Mouse (Mus musculus): ENCODE data around the gene Lefty1. TPM values are rescaled to one million over a fixed set of nuclear protein-coding genes. Genes with fewer than 3 reads are reported as not detected.
A peak's percentile ranks its signal among the peaks of the same experiment; 100 is the strongest.
"Not testable (repeated sequence)": the region's sequence is repeated elsewhere in the genome, so short reads cannot be mapped to it uniquely, and the experiment has no call there.

Gene Lefty1
- total RNA-seq (2017): not detected in 2 replicates

DNA sequence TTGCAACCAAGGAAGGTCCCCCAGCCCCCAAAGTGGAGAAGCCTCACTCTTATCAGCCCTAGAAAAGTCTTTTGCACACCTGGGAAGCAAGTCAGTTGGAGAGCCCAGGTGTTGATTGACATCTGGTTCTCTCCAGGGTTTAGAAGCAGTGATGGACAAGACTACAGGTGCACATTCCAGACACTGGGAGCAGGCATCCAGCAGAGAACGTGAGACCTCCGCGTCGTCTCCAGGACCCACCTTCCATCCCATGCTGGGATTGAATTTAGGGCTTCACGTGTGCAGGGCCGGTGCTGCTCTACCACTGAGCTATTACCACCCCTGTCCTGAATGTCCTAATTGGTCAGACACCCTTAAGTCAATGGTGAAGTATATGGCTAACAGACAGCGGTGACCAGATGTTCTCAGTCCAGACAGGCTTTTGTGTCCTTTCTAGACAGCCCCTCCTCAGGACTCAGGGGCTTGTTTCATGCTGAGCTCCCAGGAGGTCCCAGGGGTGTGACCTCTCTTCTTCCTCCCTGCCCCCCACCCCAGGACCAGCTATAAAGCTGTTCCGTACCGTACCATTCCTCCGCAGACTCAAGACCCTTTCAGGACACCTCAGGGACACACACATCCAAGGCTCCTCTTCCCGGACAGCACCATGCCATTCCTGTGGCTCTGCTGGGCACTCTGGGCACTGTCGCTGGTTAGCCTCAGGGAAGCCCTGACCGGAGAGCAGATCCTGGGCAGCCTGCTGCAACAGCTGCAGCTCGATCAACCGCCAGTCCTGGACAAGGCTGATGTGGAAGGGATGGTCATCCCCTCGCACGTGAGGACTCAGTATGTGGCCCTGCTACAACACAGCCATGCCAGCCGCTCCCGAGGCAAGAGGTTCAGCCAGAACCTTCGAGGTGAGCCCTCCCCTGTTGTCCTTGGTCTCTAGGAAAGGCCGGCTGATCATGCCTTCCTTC, at the start of gene Lefty1:
Lefty1 (plus strand) TSS at position 556 of the 953 bp plus-strand sequence.
- no peak for ATAC-seq (ENCODE audit: extremely low read depth, insufficient number of reproducible peaks, low FRiP score, poor library complexity, severe bottlenecking)

DNA sequence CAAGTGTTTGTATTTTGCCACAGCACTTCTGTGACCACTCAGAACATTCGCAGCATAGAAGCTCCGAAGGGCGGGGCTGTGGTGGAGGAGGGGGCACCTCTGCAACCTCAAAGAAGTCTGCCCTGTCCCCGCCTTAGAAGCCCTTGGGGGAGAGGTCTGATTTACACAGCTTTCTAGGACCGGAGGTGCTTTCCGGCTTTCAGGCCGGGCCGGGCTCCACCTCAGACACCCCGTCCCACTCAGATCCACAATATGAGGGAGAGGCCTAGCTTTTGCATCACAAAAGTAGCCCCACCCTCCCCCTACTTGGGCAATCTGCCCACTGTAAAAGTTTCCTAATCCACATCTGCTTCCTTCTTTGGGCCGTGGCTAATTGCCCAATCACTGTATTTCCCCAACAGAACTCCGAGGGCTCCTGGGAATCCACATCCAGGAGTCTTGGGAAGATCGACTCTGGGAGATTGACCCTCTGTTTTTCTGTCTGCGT, 46.2 kb upstream of the Lefty1 start:
- peak; percentile 61 for ATAC-seq (ENCODE audit: extremely low read depth, insufficient number of reproducible peaks, low FRiP score, poor library complexity, severe bottlenecking)

DNA sequence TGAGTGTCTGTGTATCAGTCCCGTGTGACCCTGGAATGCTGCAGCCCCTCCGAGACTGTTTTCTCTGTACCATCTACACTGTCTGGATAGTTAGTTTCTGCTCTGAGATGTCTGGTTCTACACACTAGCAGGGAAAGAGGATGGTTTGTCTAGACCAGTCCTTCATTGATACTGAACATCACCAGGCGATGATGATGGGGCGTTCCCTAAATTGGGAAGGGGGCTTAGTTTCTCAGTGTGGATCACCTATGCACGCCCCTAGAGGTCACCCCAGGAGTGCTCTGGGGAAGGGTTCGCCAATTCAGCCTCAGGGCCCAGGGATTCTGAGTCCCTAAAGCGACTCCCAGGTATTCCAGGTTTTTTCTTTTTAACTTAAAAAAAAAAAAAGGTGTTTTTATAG, 45.6 kb upstream of the Lefty1 start:
- ATAC-seq (ENCODE audit: extremely low read depth, insufficient number of reproducible peaks, low FRiP score, poor library complexity, severe bottlenecking): no peak

DNA sequence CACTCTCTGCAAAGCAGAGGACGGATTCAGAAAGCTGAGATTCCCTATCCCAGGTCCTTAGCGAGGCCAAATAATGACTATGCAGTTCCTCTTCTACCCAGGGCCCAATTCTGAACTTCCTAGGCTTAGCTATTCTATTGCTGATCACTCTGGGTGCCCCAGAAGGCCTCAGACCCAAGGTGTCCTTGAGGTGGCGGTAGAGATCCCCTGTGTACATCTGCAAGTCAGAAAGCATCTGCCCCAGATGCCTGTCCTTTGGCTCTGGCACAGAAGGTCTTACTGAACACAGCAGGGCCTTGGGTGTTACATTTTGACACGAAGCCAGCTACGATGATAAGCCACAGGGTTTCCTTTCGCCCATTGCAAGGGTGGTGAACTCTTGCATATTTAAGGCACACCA, 45.0 kb upstream of the Lefty1 start:
- peak; percentile 60 for ATAC-seq (ENCODE audit: extremely low read depth, insufficient number of reproducible peaks, low FRiP score, poor library complexity, severe bottlenecking)

DNA sequence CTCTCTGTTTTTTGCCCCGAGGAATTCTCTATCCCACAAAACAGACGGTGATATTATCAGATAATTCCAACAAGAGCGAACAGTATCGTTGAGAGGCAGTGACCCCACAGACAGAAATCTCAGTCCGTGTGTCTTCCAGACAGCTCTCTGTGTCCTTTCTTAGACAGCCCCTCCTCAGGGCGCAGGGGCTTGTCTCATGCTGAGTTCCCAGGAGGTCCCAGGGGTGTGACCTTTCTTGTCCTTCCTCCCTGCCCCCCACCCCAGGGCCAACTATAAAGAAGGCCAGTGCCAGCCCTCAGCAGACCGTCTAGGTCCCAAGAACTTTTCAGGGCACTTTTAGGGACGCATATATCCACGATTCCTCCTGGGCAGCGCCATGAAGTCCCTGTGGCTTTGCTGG, 42.0 kb upstream of the Lefty1 start, which contains the start of gene Lefty2:
Lefty2 (plus strand) TSS at position 301 of the 400 bp plus-strand sequence.
- ATAC-seq (ENCODE audit: extremely low read depth, insufficient number of reproducible peaks, low FRiP score, poor library complexity, severe bottlenecking): no peak

DNA sequence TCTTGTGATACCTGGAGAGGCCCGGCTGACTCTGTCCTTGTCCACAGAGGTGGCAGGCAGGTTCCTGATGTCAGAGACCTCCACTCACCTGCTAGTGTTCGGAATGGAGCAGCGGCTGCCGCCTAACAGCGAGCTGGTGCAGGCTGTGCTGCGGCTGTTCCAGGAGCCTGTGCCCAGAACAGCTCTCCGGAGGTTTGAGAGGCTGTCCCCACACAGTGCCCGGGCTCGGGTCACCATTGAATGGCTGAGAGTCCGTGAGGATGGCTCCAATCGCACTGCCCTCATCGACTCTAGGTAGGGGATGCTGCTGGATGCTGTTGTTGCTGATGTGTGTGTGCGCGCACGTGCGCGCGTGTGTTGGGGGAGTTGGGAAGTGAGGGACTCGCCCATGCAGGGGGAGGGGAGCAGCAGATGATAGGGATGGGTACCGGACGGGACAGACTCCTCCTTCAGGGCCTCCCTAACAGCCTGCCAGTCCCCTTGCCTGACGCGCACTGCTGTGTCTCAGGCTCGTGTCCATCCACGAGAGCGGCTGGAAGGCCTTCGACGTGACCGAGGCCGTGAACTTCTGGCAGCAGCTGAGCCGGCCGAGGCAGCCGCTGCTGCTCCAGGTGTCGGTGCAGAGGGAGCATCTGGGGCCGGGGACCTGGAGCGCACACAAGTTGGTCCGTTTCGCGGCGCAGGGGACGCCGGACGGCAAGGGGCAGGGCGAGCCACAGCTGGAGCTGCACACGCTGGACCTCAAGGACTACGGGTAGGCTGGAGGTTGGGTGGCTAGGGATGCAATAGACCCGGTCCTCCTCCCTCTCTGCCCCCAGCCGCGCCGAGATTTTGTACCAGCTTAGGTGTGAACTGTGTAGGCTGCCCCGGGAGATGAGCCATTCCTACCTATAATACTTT, 40.5 kb upstream of the Lefty1 start:
- ATAC-seq (ENCODE audit: extremely low read depth, insufficient number of reproducible peaks, low FRiP score, poor library complexity, severe bottlenecking): not testable (repeated sequence)

DNA sequence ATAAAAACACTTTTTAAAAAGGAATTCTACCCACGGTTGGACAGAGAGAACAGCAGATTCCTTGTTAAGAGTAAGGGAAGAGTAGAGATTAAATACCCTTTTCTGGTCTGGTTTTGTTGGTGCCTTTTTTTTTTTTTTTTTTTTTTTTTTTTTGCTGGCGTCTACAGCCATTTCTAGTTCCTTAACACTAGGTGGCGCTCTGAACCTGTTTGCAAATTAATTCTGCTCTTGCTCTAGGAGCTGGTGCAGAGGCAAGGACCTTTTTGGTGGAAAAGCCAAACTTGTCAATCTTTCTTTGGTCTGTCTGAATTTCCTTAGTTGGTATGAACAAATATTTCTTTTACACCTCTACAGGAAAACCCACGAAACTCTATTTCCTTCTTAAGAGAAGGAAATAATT, 33.7 kb upstream of the Lefty1 start:
- ATAC-seq (ENCODE audit: extremely low read depth, insufficient number of reproducible peaks, low FRiP score, poor library complexity, severe bottlenecking): peak; percentile 39; the same call in 1 of the 2 replicates

DNA sequence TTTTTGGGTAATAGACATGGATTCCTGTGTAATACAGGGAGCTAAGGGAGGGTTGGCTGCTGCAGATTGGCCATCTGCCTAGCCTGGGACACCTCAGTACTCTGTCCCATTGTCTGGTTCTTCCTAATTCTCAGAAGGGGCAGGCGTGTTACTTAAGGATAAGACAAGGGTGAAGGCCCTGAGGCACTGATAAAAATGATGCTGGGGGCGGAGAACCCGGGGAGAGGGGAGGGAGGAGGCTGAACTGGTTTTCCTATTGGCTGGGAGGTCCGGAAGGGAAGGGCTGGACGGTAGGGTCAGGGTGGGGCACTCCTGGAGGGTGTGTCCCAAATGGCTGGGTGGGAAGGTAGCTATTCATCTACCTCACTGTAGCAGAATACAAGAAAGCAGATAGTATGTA, 31.9 kb upstream of the Lefty1 start:
- no peak for ATAC-seq (ENCODE audit: extremely low read depth, insufficient number of reproducible peaks, low FRiP score, poor library complexity, severe bottlenecking)

DNA sequence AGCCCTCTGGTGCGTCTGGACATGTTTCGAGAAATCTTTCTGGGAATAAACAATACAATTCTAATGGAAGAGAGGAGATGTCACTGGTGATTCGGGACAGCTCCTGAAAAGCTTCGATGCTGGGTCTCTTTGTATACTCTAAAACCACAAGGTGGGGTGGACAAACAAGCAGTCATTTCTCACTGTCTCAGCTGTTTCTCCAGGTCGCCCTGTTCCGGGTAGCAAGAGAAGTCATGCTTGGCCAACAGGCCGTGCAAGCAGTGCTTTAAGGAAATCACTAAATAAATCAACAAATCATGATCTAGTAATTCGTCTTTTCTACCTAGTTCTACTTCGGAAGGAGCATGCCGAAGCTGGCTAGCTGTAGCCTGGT, 31.2 kb upstream of the Lefty1 start:
- ATAC-seq (ENCODE audit: extremely low read depth, insufficient number of reproducible peaks, low FRiP score, poor library complexity, severe bottlenecking): no peak

DNA sequence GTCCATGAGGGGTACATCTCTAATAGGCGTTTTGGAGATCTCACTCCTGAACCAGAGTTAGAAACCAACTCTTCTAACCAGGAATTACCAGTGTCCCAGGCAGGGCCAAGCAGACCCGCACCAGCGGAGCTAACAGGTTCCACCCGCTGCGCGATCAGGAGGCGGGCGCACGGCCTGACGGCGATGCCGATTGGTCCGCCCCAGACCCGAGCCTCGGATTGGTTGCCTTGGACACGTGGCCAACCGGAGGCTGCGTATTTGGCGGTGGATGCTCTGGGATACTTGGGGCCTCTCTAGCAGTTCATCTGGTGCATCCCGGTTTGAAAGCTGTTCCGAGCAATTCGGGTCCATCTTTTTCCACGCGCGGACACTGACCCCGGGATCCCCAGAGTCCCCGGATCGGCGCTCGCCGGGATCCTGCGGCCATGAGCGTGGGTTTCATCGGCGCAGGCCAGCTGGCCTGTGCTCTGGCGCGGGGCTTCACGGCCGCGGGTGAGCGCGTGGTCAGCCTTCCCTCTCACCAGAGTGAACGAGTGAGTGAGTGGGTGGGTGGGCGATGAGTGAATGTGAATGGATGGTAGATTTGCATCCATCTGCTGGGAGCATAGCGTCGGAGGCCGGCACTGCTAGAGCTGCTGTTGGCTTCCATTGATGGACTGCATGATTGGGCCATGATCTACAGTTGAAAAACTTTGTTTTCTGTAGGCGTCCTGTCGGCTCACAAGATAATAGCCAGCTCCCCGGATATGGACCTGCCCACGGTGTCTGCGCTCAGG, 30.6 kb upstream of the Lefty1 start, which contains the start of gene Pycr2:
Pycr2 (plus strand) TSS at position 255 of the 776 bp plus-strand sequence.
- ATAC-seq (ENCODE audit: extremely low read depth, insufficient number of reproducible peaks, low FRiP score, poor library complexity, severe bottlenecking): peak; percentile 95

DNA sequence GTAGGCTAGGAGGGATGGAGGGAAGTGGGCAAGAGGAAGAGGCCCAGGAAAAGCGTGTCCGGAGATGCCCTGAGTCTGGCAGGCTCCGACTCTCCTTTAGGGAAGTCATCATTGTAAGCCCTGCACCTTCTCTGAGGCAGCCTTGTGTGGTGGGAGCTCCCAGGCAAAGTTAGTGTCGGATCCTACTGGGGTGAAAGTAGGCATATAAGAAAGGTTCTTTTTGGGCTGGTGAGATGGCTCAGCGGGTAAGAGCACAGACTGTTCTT, 30.1 kb upstream of the Lefty1 start:
- ATAC-seq (ENCODE audit: extremely low read depth, insufficient number of reproducible peaks, low FRiP score, poor library complexity, severe bottlenecking): no peak

DNA sequence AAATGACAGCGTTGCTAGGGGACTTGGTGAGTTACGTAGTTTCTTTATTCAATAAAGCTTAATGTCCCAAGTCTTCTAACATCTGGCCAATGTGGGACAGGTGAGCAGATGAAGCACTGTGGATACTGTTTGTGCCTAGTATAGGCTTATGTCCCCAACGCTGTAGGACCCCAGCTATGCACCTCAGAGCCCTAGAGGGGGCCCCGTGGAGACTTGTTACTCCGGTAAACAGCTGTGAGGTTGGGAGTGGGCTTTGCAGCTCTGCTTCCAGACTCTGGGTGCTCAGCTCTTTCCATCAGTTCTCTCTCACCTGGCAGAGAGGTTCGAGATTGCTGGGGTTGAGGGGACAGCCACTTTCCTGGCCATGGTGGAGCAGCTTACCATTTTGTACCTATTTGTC, 29.5 kb upstream of the Lefty1 start:
- no peak for ATAC-seq (ENCODE audit: extremely low read depth, insufficient number of reproducible peaks, low FRiP score, poor library complexity, severe bottlenecking)

DNA sequence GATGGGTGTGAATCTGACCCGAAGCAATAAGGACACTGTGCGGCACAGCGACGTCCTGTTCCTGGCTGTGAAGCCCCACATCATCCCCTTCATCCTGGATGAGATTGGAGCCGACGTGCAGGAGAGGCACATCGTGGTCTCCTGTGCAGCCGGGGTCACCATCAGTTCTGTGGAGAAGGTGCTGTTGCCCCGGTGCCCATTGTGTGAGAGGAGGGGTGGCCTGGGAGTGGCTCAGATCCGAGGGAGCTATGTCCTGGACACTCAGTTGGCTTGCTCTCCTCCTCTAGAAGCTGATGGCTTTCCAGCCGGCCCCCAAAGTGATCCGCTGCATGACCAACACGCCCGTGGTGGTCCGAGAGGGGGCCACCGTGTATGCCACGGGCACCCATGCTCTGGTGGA, 28.9 kb upstream of the Lefty1 start:
- ATAC-seq (ENCODE audit: extremely low read depth, insufficient number of reproducible peaks, low FRiP score, poor library complexity, severe bottlenecking): no peak

DNA sequence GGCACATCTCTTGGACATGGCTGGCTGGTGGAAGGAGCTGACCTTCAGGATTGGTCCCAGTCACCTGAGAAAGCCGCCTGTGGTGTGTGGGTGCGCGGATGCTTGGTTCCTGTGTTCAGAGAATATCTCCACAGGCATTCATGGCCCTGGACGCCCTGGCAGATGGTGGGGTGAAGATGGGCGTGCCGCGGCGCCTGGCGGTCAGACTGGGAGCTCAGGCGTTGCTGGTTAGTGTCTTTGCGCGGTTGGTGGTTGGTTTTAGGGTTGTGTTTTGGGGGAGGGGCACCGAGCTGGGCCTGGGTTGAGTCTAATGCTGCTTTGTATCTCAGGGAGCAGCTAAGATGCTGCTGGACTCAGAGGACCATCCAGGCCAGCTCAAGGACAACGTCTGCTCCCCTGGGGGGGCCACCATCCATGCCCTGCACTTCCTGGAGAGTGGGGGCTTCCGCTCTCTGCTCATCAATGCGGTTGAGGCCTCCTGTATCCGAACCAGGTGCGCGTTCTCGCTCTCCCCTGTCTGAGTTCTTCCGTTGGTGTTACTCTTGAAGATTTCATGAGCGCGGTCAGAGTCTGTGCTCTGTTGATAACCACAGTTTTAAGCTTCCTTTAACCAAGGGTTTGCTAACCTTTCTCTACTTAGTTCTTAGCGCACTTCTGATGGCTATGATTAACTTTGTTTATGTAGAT, 28.2 kb upstream of the Lefty1 start:
- ATAC-seq (ENCODE audit: extremely low read depth, insufficient number of reproducible peaks, low FRiP score, poor library complexity, severe bottlenecking): no peak

DNA sequence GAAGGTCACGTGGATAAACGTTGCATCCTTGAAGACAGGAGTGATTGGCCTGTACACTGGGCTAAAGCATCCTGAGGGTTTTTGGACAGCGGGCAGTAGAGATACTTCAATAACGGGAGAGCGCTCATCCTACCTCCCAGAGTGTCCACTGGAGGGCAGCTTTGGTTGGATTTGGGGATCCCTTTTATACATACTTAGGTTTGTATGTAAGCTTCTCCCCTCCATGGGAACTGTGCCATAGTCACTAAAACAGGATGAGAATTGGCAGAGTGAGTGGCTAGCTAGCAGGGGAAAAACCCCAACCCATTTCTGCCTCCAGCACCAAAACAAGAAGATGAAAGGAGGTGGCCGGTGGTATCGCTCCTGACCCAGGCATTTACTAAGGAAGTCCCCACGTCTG, 23.7 kb upstream of the Lefty1 start:
- no peak for ATAC-seq (ENCODE audit: extremely low read depth, insufficient number of reproducible peaks, low FRiP score, poor library complexity, severe bottlenecking)

DNA sequence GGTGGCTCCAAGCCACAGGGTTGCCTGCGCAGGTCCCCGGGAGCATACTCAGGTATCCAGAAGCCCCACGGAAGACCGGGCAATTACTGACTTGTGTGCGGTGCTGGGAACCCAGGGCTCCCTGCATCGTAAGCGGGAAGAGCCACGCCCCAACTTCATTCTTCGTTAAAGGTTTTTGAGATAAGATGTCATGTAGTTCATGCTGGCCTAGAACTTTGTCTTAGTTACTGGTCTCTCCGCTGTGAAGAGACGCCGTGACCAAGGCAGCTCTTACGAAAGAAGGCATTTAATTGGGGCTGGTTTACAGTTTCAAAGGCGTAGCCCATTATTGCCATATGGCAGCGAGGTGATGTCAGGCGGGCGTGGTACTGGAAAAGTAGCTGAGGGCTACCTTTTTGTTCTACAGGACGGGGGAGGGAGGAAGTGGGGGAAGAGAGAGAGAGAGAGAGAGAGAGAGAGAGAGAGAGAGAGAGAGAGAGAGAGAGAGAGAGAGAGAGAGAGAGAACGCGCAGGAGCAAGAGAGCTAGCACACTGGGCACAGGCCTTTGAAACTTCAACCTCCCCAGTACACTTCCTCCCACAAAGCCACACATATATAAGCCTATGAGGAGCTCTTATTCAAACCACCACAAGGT, 23.1 kb upstream of the Lefty1 start:
- ATAC-seq (ENCODE audit: extremely low read depth, insufficient number of reproducible peaks, low FRiP score, poor library complexity, severe bottlenecking): no peak

DNA sequence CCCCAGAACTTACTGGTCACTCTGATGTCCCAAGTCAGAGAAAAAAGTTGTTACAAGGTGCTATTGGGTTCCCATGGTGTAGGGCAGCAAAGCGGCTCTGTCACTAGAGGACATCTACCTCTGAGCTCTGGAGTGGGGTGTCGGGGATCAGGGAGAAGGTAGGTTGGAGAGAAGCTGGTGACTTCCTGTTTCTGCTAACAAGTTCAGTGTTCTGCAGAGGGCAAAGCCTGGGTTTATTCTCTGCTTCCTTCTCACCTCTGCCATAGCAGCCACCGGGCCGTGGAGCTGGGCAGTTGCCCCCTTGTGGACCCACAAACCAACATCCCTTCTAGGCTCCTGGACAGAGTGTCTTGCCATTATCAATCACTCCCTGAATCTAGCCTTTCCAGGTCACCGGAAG, 22.0 kb upstream of the Lefty1 start:
- no peak for ATAC-seq (ENCODE audit: extremely low read depth, insufficient number of reproducible peaks, low FRiP score, poor library complexity, severe bottlenecking)

DNA sequence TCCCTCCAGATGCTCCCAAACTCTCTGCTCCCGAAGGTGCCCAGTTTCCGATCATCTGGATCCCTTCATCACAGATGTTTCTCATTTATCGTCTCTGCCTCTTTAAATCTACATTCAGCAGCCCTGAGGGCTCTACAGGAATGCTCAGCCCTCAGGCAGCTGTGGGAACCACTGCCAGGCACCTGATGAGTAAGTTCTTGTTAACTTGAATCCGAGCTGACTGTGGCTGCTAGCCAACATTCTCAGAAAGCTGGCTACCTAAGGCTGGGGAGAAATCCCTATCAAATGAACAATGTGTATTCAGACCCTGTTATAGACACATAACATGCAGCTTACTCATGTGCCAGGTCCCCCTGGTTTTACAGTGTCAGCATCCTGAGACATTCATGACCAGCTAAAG, 21.0 kb upstream of the Lefty1 start:
- no peak for ATAC-seq (ENCODE audit: extremely low read depth, insufficient number of reproducible peaks, low FRiP score, poor library complexity, severe bottlenecking)
